Mouse (Mus musculus) myocyte (in vitro differentiated cells): ENCODE measurements around the gene Ppm1a.

Experiments
- CEBPB ChIP-seq: IDR thresholded peaks from 2 replicates; pipeline ENCODE4 v1.6.1; 2011; ENCODE audit warnings: mild to moderate bottlenecking, moderate library complexity; ENCODE audit not compliant: poor library complexity, insufficient read depth, severe bottlenecking
- E2F4 ChIP-seq: IDR thresholded peaks from one replicate; pipeline ENCODE4 v1.6.1; 2011; ENCODE audit warnings: mild to moderate bottlenecking, control low read depth, moderate library complexity; ENCODE audit not compliant: insufficient read depth
- MAX ChIP-seq: IDR thresholded peaks from one replicate; pipeline ENCODE4 v1.6.1; 2011; ENCODE audit warnings: low read depth, mild to moderate bottlenecking, control low read depth
- MYOD1 ChIP-seq, 3 experiments: IDR thresholded peaks; one replicate each; pipeline ENCODE4 v1.6.1; 2011; ENCODE audit warnings: control low read depth in 2 of 3, low read depth in 2 of 3, mild to moderate bottlenecking in 2 of 3, moderate library complexity in 1 of 3; ENCODE audit not compliant: insufficient read length in 2 of 3, control insufficient read depth in 1 of 3
- POLR2A ChIP-seq: IDR thresholded peaks from one replicate; pipeline ENCODE4 v1.6.1; 2011; ENCODE audit warnings: low read depth, mild to moderate bottlenecking, control low read depth, moderate library complexity; ENCODE audit not compliant: insufficient read length
- POLR2AphosphoS2 ChIP-seq: IDR thresholded peaks from one replicate; pipeline ENCODE4 v1.6.1; 2011; ENCODE audit warnings: low read depth, control low read depth; ENCODE audit not compliant: insufficient read length
- SRF ChIP-seq: IDR thresholded peaks from one replicate; pipeline ENCODE4 v1.6.1; 2011; ENCODE audit warnings: low read depth; ENCODE audit not compliant: control insufficient read depth, insufficient read length
- TCF12 ChIP-seq: IDR thresholded peaks from one replicate; pipeline ENCODE4 v1.6.1; 2011; ENCODE audit warnings: mild to moderate bottlenecking, control low read depth; ENCODE audit not compliant: poor library complexity, insufficient read depth, severe bottlenecking
- TCF3 ChIP-seq: IDR thresholded peaks from one replicate; pipeline ENCODE4 v1.6.1; 2011; ENCODE audit warnings: low read depth, control low read depth; ENCODE audit not compliant: insufficient read length
- USF1 ChIP-seq: IDR thresholded peaks from one replicate; pipeline ENCODE4 v1.6.1; 2011; ENCODE audit warnings: low read depth, mild to moderate bottlenecking, control low read depth, moderate library complexity

DNA sequence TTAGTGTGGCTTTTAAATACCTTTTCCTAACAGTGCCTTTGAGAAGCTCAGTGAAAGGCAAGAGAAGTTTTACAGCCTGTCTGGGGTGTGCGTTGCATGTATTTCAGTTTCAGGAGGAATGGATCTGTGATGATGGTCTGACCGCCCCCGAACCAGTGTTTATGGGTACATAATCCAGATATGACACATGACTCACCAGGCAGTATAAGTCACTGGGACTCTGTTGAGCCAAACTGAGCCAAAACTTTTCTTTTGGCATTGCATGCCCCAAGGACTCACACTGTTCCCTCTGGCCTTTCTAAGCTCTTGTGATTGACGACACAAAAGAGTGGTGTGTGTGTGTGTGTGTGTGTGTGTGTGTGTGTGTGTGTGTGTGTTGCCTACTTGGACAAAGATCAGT is 8.4 kb upstream of the Ppm1a start:
- TF ChIP-seq POLR2A (no peak), TCF12 (no peak), USF1 (no peak), SRF (no peak), MYOD1 (IDR thresholded peaks at IDR 0.05; ENCODE audit: control insufficient read depth in 1 of 3, insufficient read length in 2 of 3, low read depth in 2 of 3) (no peak), MAX (no peak), POLR2AphosphoS2 (no peak), CEBPB (no peak), E2F4 (no peak), TCF3 (no peak)
